Mouse (Mus musculus): ENCODE results near the gene Map3k5. TPM values are rescaled to one million over a fixed set of nuclear protein-coding genes. Genes with fewer than 3 reads are reported as not detected.

Gene Map3k5
- polyA plus RNA-seq, 1 experiment from 2014 or later, result 1.4 TPM

Other genes starting within 250 kb of the Map3k5 start
- 0.92 and 1.2 TPM in 2 replicates for gene Il20ra, start 221.9 kb upstream of the Map3k5 start, polyA plus RNA-seq (2015; fragmentation: Nextera tagmentation; extraction: Ambion mirVana)
- gene Slc35d3, start 83.0 kb upstream of the Map3k5 start, polyA plus RNA-seq (2015; fragmentation: Nextera tagmentation; extraction: Ambion mirVana), result 1.4 and 1.7 TPM in 2 replicates
- 24.9 and 28.2 TPM in 2 replicates for gene Pex7, start 26.8 kb upstream of the Map3k5 start, polyA plus RNA-seq (2015; fragmentation: Nextera tagmentation; extraction: Ambion mirVana)
- gene Map7, start 214.0 kb downstream of the Map3k5 start, polyA plus RNA-seq (2015; fragmentation: Nextera tagmentation; extraction: Ambion mirVana), result 12.3 and 13.2 TPM in 2 replicates

All from limb, embryonic 15.5 days (tissue).